Mouse (Mus musculus): ENCODE results near the gene Pigq. TPM values are rescaled to one million over a fixed set of nuclear protein-coding genes. Genes with fewer than 3 reads are reported as not detected.

The Pigq gene
- polyA plus RNA-seq, 1 experiment from 2014 or later = 51.4 TPM

- H3K36me3 ChIP-seq (replicated peaks) = peaks cover 7% of the 10 kb centered on the region; the same call in 1 of the 2 replicates
- WGBS = 88% methylated on average over 4 of the region's 4 CpGs
- H3K27ac ChIP-seq = no peak overlapping the region
- H3K9me3 ChIP-seq = no peaks in the 10 kb centered on the region
- H3K9ac ChIP-seq = no peak overlapping the region
- peaks cover 16% of the 10 kb centered on the region for H3K4me1 ChIP-seq
- H3K4me2 ChIP-seq = no peak overlapping the region
- ATAC-seq (ENCODE audit: low FRiP score) = no peak
- H3K27me3 ChIP-seq = no peaks in the 10 kb centered on the region
- no peak overlapping the region for H3K4me3 ChIP-seq (replicated peaks)
Observed at GRCm38 (mm10) chr17:25914295-25914694, 30.4 kb downstream of the Pigq start.

- Histone ChIP-seq H3K4me1 (peaks cover 14% of the 10 kb centered on the region), H3K27me3 (no peaks in the 10 kb centered on the region), H3K27ac (no peak overlapping the region), H3K36me3 (replicated peaks) (peaks cover 7% of the 10 kb centered on the region; the same call in 1 of the 2 replicates), H3K4me2 (no peak overlapping the region), H3K9me3 (no peaks in the 10 kb centered on the region), H3K4me3 (replicated peaks) (no peak overlapping the region), H3K9ac (no peak overlapping the region)
- 91% methylated on average over 1 of the region's 1 CpGs for WGBS
- no peak for ATAC-seq (ENCODE audit: low FRiP score)
Observed at GRCm38 (mm10) chr17:25913877-25914275, 30.9 kb downstream of the Pigq start.

GRCm38 (mm10) chr17:25913186-25913876, 31.4 kb downstream of the Pigq start:
- Histone ChIP-seq H3K4me2 (no peak overlapping the region), H3K9me3 (no peaks in the 10 kb centered on the region), H3K4me1 (peaks cover 9% of the 10 kb centered on the region), H3K27me3 (no peaks in the 10 kb centered on the region), H3K27ac (no peak overlapping the region), H3K9ac (no peak overlapping the region), H3K4me3 (replicated peaks) (no peak overlapping the region), H3K36me3 (replicated peaks) (peaks cover 7% of the 10 kb centered on the region; the same call in 1 of the 2 replicates)
- 89% methylated on average over 14 of the region's 14 CpGs for WGBS
- ATAC-seq (ENCODE audit: low FRiP score) = no peak

- Histone ChIP-seq H3K9me3 (no peaks in the 10 kb centered on the region), H3K4me3 (replicated peaks) (no peak overlapping the region), H3K27me3 (no peaks in the 10 kb centered on the region), H3K4me2 (no peak overlapping the region), H3K9ac (no peak overlapping the region), H3K27ac (no peak overlapping the region), H3K4me1 (no peaks in the 10 kb centered on the region), H3K36me3 (replicated peaks) (peaks cover 5% of the 10 kb centered on the region; the same call in 1 of the 2 replicates)
- WGBS = 90% methylated on average over 4 of the region's 4 CpGs
- ATAC-seq (ENCODE audit: low FRiP score) = no peak
Observed at GRCm38 (mm10) chr17:25911816-25912215, 32.9 kb downstream of the Pigq start.

- ATAC-seq (ENCODE audit: low FRiP score) = no peak
- H3K4me1 ChIP-seq = no peaks in the 10 kb centered on the region
- H3K9me3 ChIP-seq = no peaks in the 10 kb centered on the region
- no peak overlapping the region for H3K9ac ChIP-seq
- H3K27me3 ChIP-seq = no peaks in the 10 kb centered on the region
- no peak overlapping the region for H3K4me3 ChIP-seq (replicated peaks)
- H3K36me3 ChIP-seq (replicated peaks) = 0 out of 2 replicates have a peak, but pooled peaks cover 3% of the 10 kb centered on the region
- no peak overlapping the region for H3K27ac ChIP-seq
- no peak overlapping the region for H3K4me2 ChIP-seq
- WGBS = 87% methylated on average over 2 of the region's 2 CpGs
Observed at GRCm38 (mm10) chr17:25907640-25908039, 37.1 kb downstream of the Pigq start.

GRCm38 (mm10) chr17:25903061-25903460, 41.7 kb downstream of the Pigq start:
- no peak overlapping the region for H3K4me2 ChIP-seq
- no peaks in the 10 kb centered on the region for H3K9me3 ChIP-seq
- H3K27me3 ChIP-seq = no peaks in the 10 kb centered on the region
- H3K4me3 ChIP-seq (replicated peaks) = no peak overlapping the region
- 89% methylated on average over 3 of the region's 3 CpGs for WGBS
- peaks cover 8% of the 10 kb centered on the region; the same call in 1 of the 2 replicates for H3K36me3 ChIP-seq (replicated peaks)
- ATAC-seq (ENCODE audit: low FRiP score) = no peak
- H3K9ac ChIP-seq = no peak overlapping the region
- H3K27ac ChIP-seq = no peak overlapping the region
- no peaks in the 10 kb centered on the region for H3K4me1 ChIP-seq

GRCm38 (mm10) chr17:25900193-25900592, 44.5 kb downstream of the Pigq start:
- peaks cover 7% of the 10 kb centered on the region; the same call in 1 of the 2 replicates for H3K36me3 ChIP-seq (replicated peaks)
- WGBS = 95% methylated on average over 1 of the region's 1 CpGs
- no peak overlapping the region for H3K4me3 ChIP-seq (replicated peaks)
- H3K27me3 ChIP-seq = no peaks in the 10 kb centered on the region
- no peaks in the 10 kb centered on the region for H3K9me3 ChIP-seq
- H3K4me1 ChIP-seq = no peaks in the 10 kb centered on the region
- no peak overlapping the region for H3K4me2 ChIP-seq
- ATAC-seq (ENCODE audit: low FRiP score) = no peak
- H3K27ac ChIP-seq = no peak overlapping the region
- H3K9ac ChIP-seq = no peak overlapping the region

- H3K9ac ChIP-seq = no peak overlapping the region
- no peak overlapping the region for H3K4me3 ChIP-seq (replicated peaks)
- no peaks in the 10 kb centered on the region for H3K9me3 ChIP-seq
- H3K4me1 ChIP-seq = peaks cover 4% of the 10 kb centered on the region; the same call in 1 of the 2 replicates
- 70% methylated on average over 12 of the region's 12 CpGs for WGBS
- H3K27me3 ChIP-seq = no peaks in the 10 kb centered on the region
- 0 out of 2 replicates have a peak overlapping the region, but pooled peaks have one; percentile 13 for H3K27ac ChIP-seq
- no peak overlapping the region for H3K4me2 ChIP-seq
- H3K36me3 ChIP-seq (replicated peaks) = peaks cover 7% of the 10 kb centered on the region; the same call in 1 of the 2 replicates
- no peak for ATAC-seq (ENCODE audit: low FRiP score)
Observed at GRCm38 (mm10) chr17:25895891-25896290, 48.8 kb downstream of the Pigq start.

GRCm38 (mm10) chr17:25895415-25895814, 49.3 kb downstream of the Pigq start:
- peaks cover 3% of the 10 kb centered on the region; the same call in 1 of the 2 replicates for H3K36me3 ChIP-seq (replicated peaks)
- H3K9ac ChIP-seq = no peak overlapping the region
- no peaks in the 10 kb centered on the region for H3K9me3 ChIP-seq
- H3K4me2 ChIP-seq = no peak overlapping the region
- H3K27me3 ChIP-seq = no peaks in the 10 kb centered on the region
- 47% methylated on average over 2 of the region's 2 CpGs for WGBS
- peaks cover 4% of the 10 kb centered on the region; the same call in 1 of the 2 replicates for H3K4me1 ChIP-seq
- no peak overlapping the region for H3K27ac ChIP-seq
- H3K4me3 ChIP-seq (replicated peaks) = no peak overlapping the region
- ATAC-seq (ENCODE audit: low FRiP score) = no peak

- Histone ChIP-seq H3K9ac (no peak overlapping the region), H3K36me3 (replicated peaks) (peaks cover 11% of the 10 kb centered on the region; the same call in 1 of the 2 replicates), H3K27ac (peak overlapping the region; percentile 68), H3K9me3 (no peaks in the 10 kb centered on the region), H3K4me3 (replicated peaks) (no peak overlapping the region), H3K4me2 (no peak overlapping the region), H3K27me3 (no peaks in the 10 kb centered on the region), H3K4me1 (peaks cover 4% of the 10 kb centered on the region; the same call in 1 of the 2 replicates)
- ATAC-seq (ENCODE audit: low FRiP score) = peak; percentile 86
- 30% methylated on average over 2 of the region's 2 CpGs for WGBS
Observed at GRCm38 (mm10) chr17:25893975-25894617, 50.6 kb downstream of the Pigq start.

GRCm38 (mm10) chr17:25888837-25889236, 55.9 kb downstream of the Pigq start:
- Histone ChIP-seq H3K4me1 (no peaks in the 10 kb centered on the region), H3K9ac (no peak overlapping the region), H3K4me2 (no peak overlapping the region), H3K27me3 (no peaks in the 10 kb centered on the region), H3K9me3 (no peaks in the 10 kb centered on the region), H3K36me3 (replicated peaks) (peaks cover 32% of the 10 kb centered on the region), H3K27ac (no peak overlapping the region), H3K4me3 (replicated peaks) (no peak overlapping the region)
- WGBS = 89% methylated on average over 3 of the region's 3 CpGs
- no peak for ATAC-seq (ENCODE audit: low FRiP score)

GRCm38 (mm10) chr17:25887467-25887866, 57.3 kb downstream of the Pigq start:
- Histone ChIP-seq H3K36me3 (replicated peaks) (peaks cover 45% of the 10 kb centered on the region), H3K4me1 (peaks cover 4% of the 10 kb centered on the region; the same call in 1 of the 2 replicates), H3K27me3 (no peaks in the 10 kb centered on the region), H3K27ac (no peak overlapping the region), H3K4me2 (no peak overlapping the region), H3K4me3 (replicated peaks) (no peak overlapping the region), H3K9me3 (no peaks in the 10 kb centered on the region), H3K9ac (no peak overlapping the region)
- 91% methylated on average over 10 of the region's 10 CpGs for WGBS
- ATAC-seq (ENCODE audit: low FRiP score) = no peak

Data from forebrain, embryonic 12.5 days (tissue).